Mouse (Mus musculus) embryonic fibroblast, embryonic 13.5 days (primary cell): ENCODE data around the gene Srp68.

ENCODE experiments used
- CTCF ChIP-seq: IDR thresholded peaks from 2 replicates; pipeline ENCODE4 v1.5.1; 2011; ENCODE audit warnings: mild to moderate bottlenecking, control low read depth, low read length, moderate library complexity, borderline replicate concordance; ENCODE audit not compliant: insufficient read depth
- POLR2A ChIP-seq: IDR thresholded peaks from 2 replicates; pipeline ENCODE4 v1.6.1; 2011; ENCODE audit warnings: low read depth, mild to moderate bottlenecking, control low read depth, low read length, moderate library complexity

DNA sequence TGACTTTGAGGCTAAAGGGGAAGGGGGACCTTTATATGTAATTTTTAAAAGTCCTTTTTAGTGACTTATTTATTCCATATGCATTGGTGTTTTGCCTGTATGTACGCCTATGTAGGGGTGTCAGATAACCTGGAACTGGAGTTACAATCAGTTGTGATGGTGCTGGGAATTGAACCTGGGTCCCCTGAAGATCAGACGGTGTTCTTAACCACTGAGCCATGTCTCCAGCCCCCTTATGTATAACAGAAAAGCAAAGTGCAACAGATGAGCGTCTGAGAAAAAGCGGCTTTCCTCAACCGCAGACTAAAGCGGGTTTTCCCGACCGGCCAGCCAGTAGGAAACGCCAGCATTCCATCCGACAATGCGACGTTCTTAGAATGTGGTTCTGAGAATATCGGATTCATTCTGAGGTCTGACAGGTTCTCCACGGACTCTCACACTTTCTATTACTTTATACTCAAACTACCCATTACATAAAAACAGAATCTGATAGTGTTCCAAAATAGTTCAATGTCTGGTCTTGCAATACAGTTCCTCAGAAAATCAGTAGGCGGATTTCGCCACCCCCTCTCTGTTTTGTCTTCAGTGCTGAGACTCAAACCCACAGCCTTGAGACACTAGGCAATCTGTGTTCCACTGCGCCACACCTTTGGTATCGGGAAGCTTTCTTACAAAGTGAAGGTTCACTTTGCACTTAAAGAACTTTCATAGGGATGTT is 77.0 kb downstream of the Srp68 start:
- TF ChIP-seq POLR2A (no peak), CTCF (no peak)
